Mouse (Mus musculus) MEL (cell line): ENCODE measurements at regions not wholly inside any gene's neighbourhood (a gene's known extent, or its start where the extent isn't known, plus 50 kb on each side); places are given as distances from the start of the nearest gene placed in this dataset.

ENCODE experiments used
- DNase-seq: peaks from one replicate; pipeline ENCODE4 v3.0.0; 2011; ENCODE audit warnings: low read depth, low spot score
- H3K27ac ChIP-seq: 2 replicates; pipeline ENCODE4 v1.5.1; 2012; ENCODE audit warnings: low read depth, mild to moderate bottlenecking, control low read depth, low read length, moderate library complexity; ENCODE audit not compliant: control insufficient read depth
- H3K27me3 ChIP-seq, 2 experiments: fragments of 150-350 bp in 1 of 2; sonication (generic) in 1 of 2; 2 replicates each; pipeline ENCODE4 v1.6.1; 2012; ENCODE audit warnings: low read length in 2 of 2, mild to moderate bottlenecking in 2 of 2, improper control_type of control experiment in 1 of 2, moderate library complexity in 1 of 2; ENCODE audit not compliant: insufficient read depth in 2 of 2, control insufficient read depth in 1 of 2
- H3K36me3 ChIP-seq, 2 experiments: 2 replicates each; pipeline ENCODE4 v1.6.1; 2012 to 2014; ENCODE audit warnings: low read length in 2 of 2, improper control_type of control experiment in 1 of 2, inconsistent platforms in 1 of 2, mild to moderate bottlenecking in 1 of 2; ENCODE audit not compliant: insufficient read depth in 2 of 2, control insufficient read depth in 1 of 2
- H3K4me1 ChIP-seq, 2 experiments: fragments of 150-350 bp in 1 of 2; sonication (generic) in 1 of 2; 2 replicates each; pipeline ENCODE4 v1.6.1; 2012; ENCODE audit warnings: low read length in 2 of 2, improper control_type of control experiment in 1 of 2, mild to moderate bottlenecking in 1 of 2; ENCODE audit not compliant: insufficient read depth in 2 of 2, control insufficient read depth in 1 of 2
- H3K4me3 ChIP-seq, 2 experiments: fragments of 150-350 bp in 1 of 2; sonication (generic) in 1 of 2; 2 replicates each; pipeline ENCODE4 v1.5.1; 2012; ENCODE audit warnings: low read depth in 2 of 2, low read length in 2 of 2, mild to moderate bottlenecking in 2 of 2, moderate library complexity in 2 of 2, control low read depth in 1 of 2, improper control_type of control experiment in 1 of 2; ENCODE audit not compliant: control insufficient read depth in 1 of 2, insufficient read depth in 1 of 2
- H3K79me2 ChIP-seq: 2 replicates; pipeline ENCODE4 v1.6.1; 2012; ENCODE audit warnings: mild to moderate bottlenecking, low read length, moderate library complexity; ENCODE audit not compliant: control insufficient read depth, poor library complexity, insufficient read depth
- H3K9ac ChIP-seq: 2 replicates; pipeline ENCODE4 v1.6.1; 2012; ENCODE audit warnings: low read depth, mild to moderate bottlenecking, control low read depth, low read length, moderate library complexity; ENCODE audit not compliant: control insufficient read depth, poor library complexity, severe bottlenecking
- H3K9me3 ChIP-seq: fragments of 150-350 bp; sonication (generic); replicated peaks from 2 replicates; pipeline ENCODE4 v1.6.1; 2012; ENCODE audit warnings: mild to moderate bottlenecking, low read length, improper control_type of control experiment, moderate library complexity; ENCODE audit not compliant: insufficient read depth
- CTCF ChIP-seq, 3 experiments: IDR thresholded peaks in 2 of 3; conservative IDR thresholded peaks in 1 of 3; 2 replicates each; pipeline ENCODE4 v1.5.1; 2011 to 2012; ENCODE audit warnings: low read length in 3 of 3, low read depth in 2 of 3, mild to moderate bottlenecking in 2 of 3, improper control_type of control experiment in 1 of 3, inconsistent platforms in 1 of 3, mixed read lengths in 1 of 3, moderate library complexity in 1 of 3; ENCODE audit not compliant: control insufficient read depth in 1 of 3, insufficient read depth in 1 of 3, poor library complexity in 1 of 3, severe bottlenecking in 1 of 3
- ETS1 ChIP-seq: IDR thresholded peaks from 2 replicates; pipeline ENCODE4 v1.6.1; 2012; ENCODE audit warnings: low read depth, mild to moderate bottlenecking, inconsistent platforms, low read length, improper control_type of control experiment, moderate library complexity
- GABPA ChIP-seq: IDR thresholded peaks from 2 replicates; pipeline ENCODE4 v1.6.1; 2012; ENCODE audit warnings: low read depth, mild to moderate bottlenecking, inconsistent platforms, low read length, improper control_type of control experiment, moderate library complexity
- GATA1 ChIP-seq: IDR thresholded peaks from 2 replicates; pipeline ENCODE4 v1.6.1; 2011; ENCODE audit warnings: low read depth, low read length, improper control_type of control experiment
- HCFC1 ChIP-seq: IDR thresholded peaks from 2 replicates; pipeline ENCODE4 v1.6.1; 2012; ENCODE audit warnings: low read depth, mild to moderate bottlenecking, inconsistent platforms, low read length, improper control_type of control experiment, moderate library complexity
- KAT2A ChIP-seq: conservative IDR thresholded peaks from 2 replicates; pipeline ENCODE4 v1.6.1; 2012; ENCODE audit warnings: low read depth, low read length, improper control_type of control experiment, inconsistent platforms
- MAX ChIP-seq: IDR thresholded peaks from 2 replicates; pipeline ENCODE4 v1.6.1; 2011; ENCODE audit warnings: low read length, improper control_type of control experiment
- NELFE ChIP-seq: IDR thresholded peaks from 2 replicates; pipeline ENCODE4 v1.6.1; 2011; ENCODE audit warnings: low read depth, low read length, improper control_type of control experiment
- NRF1 ChIP-seq: IDR thresholded peaks from 2 replicates; pipeline ENCODE4 v1.6.1; 2014; ENCODE audit warnings: low read depth, mild to moderate bottlenecking, inconsistent platforms, low read length, improper control_type of control experiment, moderate library complexity; ENCODE audit not compliant: poor library complexity, insufficient read depth, severe bottlenecking
- POLR2A ChIP-seq, 2 experiments: IDR thresholded peaks; 2 replicates each; pipeline ENCODE4 v1.6.1; 2011 to 2012; ENCODE audit warnings: low read length in 2 of 2, mild to moderate bottlenecking in 2 of 2, control low read depth in 1 of 2, improper control_type of control experiment in 1 of 2, low read depth in 1 of 2, moderate library complexity in 1 of 2; ENCODE audit not compliant: control insufficient read depth in 1 of 2, insufficient read depth in 1 of 2, poor library complexity in 1 of 2
- POLR2AphosphoS5 ChIP-seq: IDR thresholded peaks from 2 replicates; pipeline ENCODE4 v1.6.1; 2012; ENCODE audit warnings: low read depth, borderline replicate concordance, mild to moderate bottlenecking, inconsistent platforms, low read length, moderate library complexity, mixed read lengths
- RCOR1 ChIP-seq: IDR thresholded peaks from 2 replicates; pipeline ENCODE4 v1.6.1; 2012; ENCODE audit warnings: low read depth, mild to moderate bottlenecking, inconsistent platforms, low read length, improper control_type of control experiment
- SMC3 ChIP-seq: IDR thresholded peaks from 2 replicates; pipeline ENCODE4 v1.6.1; 2011; ENCODE audit warnings: low read depth, low read length, improper control_type of control experiment
- TAL1 ChIP-seq: IDR thresholded peaks from 2 replicates; pipeline ENCODE4 v1.6.1; 2012; ENCODE audit warnings: mild to moderate bottlenecking, inconsistent platforms, low read length, moderate library complexity, mixed read lengths
- TCF12 ChIP-seq: IDR thresholded peaks from 2 replicates; pipeline ENCODE4 v1.6.1; 2014; ENCODE audit warnings: low read depth, mild to moderate bottlenecking, inconsistent platforms, low read length, improper control_type of control experiment, moderate library complexity
- UBTF ChIP-seq: IDR thresholded peaks from 2 replicates; pipeline ENCODE4 v1.6.1; 2012; ENCODE audit warnings: low read depth, mild to moderate bottlenecking, inconsistent platforms, low read length, improper control_type of control experiment, moderate library complexity, borderline replicate concordance; ENCODE audit not compliant: insufficient read depth
- USF2 ChIP-seq, 2 experiments: IDR thresholded peaks; 2 replicates each; pipeline ENCODE4 v1.6.1; 2011 to 2012; ENCODE audit warnings: improper control_type of control experiment in 2 of 2, low read length in 2 of 2, borderline replicate concordance in 1 of 2, inconsistent platforms in 1 of 2, low read depth in 1 of 2, mild to moderate bottlenecking in 1 of 2; ENCODE audit not compliant: insufficient read depth in 1 of 2
- ZC3H11A ChIP-seq: IDR thresholded peaks from 2 replicates; pipeline ENCODE4 v1.6.1; 2012; ENCODE audit warnings: low read depth, mild to moderate bottlenecking, inconsistent platforms, low read length, improper control_type of control experiment
- ZMIZ1 ChIP-seq: IDR thresholded peaks from 2 replicates; pipeline ENCODE4 v1.6.1; 2012; ENCODE audit warnings: low read depth, mild to moderate bottlenecking, inconsistent platforms, low read length, improper control_type of control experiment, moderate library complexity
- ZNF384 ChIP-seq: IDR thresholded peaks from 2 replicates; pipeline ENCODE4 v1.6.1; 2012; ENCODE audit warnings: low read depth, mild to moderate bottlenecking, inconsistent platforms, low read length, improper control_type of control experiment

DNA sequence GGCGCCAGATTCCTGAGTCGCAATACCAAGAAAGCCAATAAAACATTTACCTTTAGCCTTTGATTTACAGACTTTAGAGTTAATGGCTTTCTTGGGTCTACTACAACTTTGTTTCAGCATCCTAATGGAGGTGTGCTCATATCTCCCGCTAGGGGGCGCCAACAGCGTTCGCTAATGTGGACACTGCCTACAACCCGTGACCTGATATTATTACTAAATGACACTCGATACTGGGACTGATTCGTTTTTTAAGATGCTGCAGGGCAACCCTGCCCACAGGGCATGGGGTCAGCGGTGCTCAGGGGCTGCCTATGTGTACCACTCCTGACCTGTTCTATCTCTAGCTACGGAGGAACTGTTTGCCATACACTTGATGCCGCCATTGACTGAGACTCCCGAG lies 87.4 kb upstream of the Cxcl12 start:
- no peak overlapping the region for H3K27ac ChIP-seq
- H3K36me3 ChIP-seq = no peaks in the 10 kb centered on the region
- no peak overlapping the region for H3K4me3 ChIP-seq
- TF ChIP-seq CTCF (IDR thresholded peaks at IDR 0.05 in 2 of 3, conservative IDR thresholded peaks at IDR 0.05 in 1 of 3; ENCODE audit: control insufficient read depth in 1 of 3, insufficient read depth in 1 of 3, low read depth in 2 of 3, low read length in 3 of 3, poor library complexity in 1 of 3, severe bottlenecking in 1 of 3) (peak; percentile 4 to 35 (median 26); a peak in 4 of 6 replicates), POLR2AphosphoS5 (no peak)
- H3K9me3 ChIP-seq = no peaks in the 10 kb centered on the region
- H3K4me1 ChIP-seq = no peaks in the 10 kb centered on the region
- H3K27me3 ChIP-seq = no peaks in the 10 kb centered on the region
- H3K9ac ChIP-seq = no peak overlapping the region
- H3K79me2 ChIP-seq = no peaks in the 10 kb centered on the region
- DNase-seq = no peak

DNA sequence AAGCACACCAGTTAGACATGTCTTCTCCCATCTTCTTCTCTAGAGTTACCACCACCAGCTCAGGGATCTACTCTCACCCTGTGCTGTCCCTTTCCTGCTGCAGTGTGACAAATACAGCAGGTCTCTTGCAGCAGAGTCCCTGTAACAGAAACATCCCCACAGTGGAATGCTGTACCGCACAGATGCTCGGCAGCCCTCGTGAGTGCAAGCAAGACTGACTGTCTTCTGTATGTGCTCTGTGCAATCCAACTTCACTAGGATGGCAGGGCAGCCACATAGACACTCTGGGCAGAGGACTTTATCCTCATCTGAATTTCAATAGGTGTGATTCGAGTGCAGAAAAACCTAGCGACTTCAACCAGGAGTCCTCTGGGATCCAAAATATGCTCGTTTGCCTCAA lies 84.1 kb upstream of the Cxcl12 start:
- no peaks in the 10 kb centered on the region for H3K27me3 ChIP-seq
- H3K4me1 ChIP-seq = no peaks in the 10 kb centered on the region
- DNase-seq = no peak
- no peak overlapping the region for H3K9ac ChIP-seq
- TF ChIP-seq UBTF = no peak
- no peak for TF ChIP-seq SMC3
- TF ChIP-seq ZMIZ1 = no peak
- TF ChIP-seq ZNF384 = no peak
- TF ChIP-seq NRF1 = no peak
- TF ChIP-seq POLR2A (IDR thresholded peaks at IDR 0.05; ENCODE audit: control insufficient read depth in 1 of 2, insufficient read depth in 1 of 2, low read depth in 1 of 2, low read length in 2 of 2, poor library complexity in 1 of 2) = no peak
- TF ChIP-seq KAT2A = no peak
- no peak for TF ChIP-seq GABPA
- TF ChIP-seq GATA1 = no peak
- no peak for TF ChIP-seq TCF12
- no peak for TF ChIP-seq USF2 (IDR thresholded peaks at IDR 0.05; ENCODE audit: borderline replicate concordance in 1 of 2, insufficient read depth in 1 of 2, low read depth in 1 of 2, low read length in 2 of 2)
- no peak for TF ChIP-seq ETS1
- no peak for TF ChIP-seq NELFE
- no peak for TF ChIP-seq MAX
- TF ChIP-seq HCFC1 = no peak
- no peak for TF ChIP-seq RCOR1
- no peak for TF ChIP-seq TAL1
- TF ChIP-seq ZC3H11A = no peak
- no peaks in the 10 kb centered on the region for H3K36me3 ChIP-seq
- H3K27ac ChIP-seq = no peak overlapping the region
- H3K79me2 ChIP-seq = no peaks in the 10 kb centered on the region
- H3K9me3 ChIP-seq = no peaks in the 10 kb centered on the region
- no peak overlapping the region for H3K4me3 ChIP-seq
